Mouse (Mus musculus) lung, postnatal 0 days (tissue): Measurements from ENCODE around the gene Dnajc14.
"Not testable (repeated sequence)": the region's sequence is repeated elsewhere in the genome, so short reads cannot be mapped to it uniquely, and the experiment has no call there.

Experiments used
- CTCF ChIP-seq: IDR thresholded peaks from 2 replicates; pipeline ENCODE4 v1.5.1; 2016; ENCODE audit warnings: antibody characterized with exemption, mild to moderate bottlenecking
- EP300 ChIP-seq: IDR thresholded peaks from 2 replicates; pipeline ENCODE4 v1.6.1; 2016; ENCODE audit warnings: antibody characterized with exemption, mild to moderate bottlenecking, control low read depth

DNA sequence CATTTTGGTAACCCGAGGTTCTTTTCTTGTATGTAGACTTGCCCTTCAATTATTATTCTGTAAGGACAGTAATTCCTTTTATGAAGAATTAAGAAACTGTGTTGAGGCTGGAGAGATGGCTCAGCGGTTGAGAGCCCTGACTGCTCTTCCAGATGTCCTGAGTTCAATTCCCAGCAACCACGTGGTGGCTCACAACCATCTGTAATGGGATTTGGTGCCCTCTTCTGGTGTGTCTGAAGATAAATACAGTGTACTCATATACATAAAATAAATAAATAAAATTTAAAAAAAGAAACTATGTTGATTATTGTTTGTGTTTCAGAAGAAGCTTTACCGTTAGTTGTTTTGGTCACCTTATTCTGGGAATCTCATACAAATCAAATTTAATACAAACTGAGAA is 19.2 kb downstream of the Dnajc14 start:
- not testable (repeated sequence) for TF ChIP-seq CTCF, EP300
